Comparison of ENCODE assay signal across 26 mouse cellular contexts in the genomic region with DNA sequence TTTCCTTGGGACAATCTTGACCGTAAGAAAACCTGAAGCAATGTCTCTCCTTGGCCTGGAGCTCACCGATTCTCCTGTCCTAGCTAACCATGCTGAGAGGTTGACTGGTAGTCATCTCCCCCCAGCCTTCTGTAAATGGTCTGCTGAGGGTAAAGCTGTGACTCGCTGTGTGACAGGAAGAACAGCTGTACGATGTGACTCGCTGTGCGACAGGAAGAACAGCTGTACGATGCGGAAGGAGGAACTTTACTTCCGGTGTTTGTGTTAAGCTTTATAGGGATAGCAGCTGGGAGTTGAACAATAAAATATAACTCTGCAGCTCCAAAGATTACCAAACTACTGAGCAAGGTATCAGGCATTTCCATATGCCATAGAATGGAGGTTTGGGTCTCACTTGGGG.
"Had no signal": no experiment of that assay in that cellular context is flagged by ENCODE, and none has a peak within 500 bp of the region (broad histone marks: within the 10 kb centered on the region; RNA-seq: fewer than 3 reads in every experiment).

No protein-coding gene starts in this region.

- H3K27ac ChIP-seq: gastrocnemius, adult 2 months; heart, adult 2 months; heart, embryonic 13.5 days; heart, embryonic 15.5 days; hindbrain, embryonic 10.5 days; hindbrain, embryonic 12.5 days; hindbrain, embryonic 14.5 days; intestine, embryonic 15.5 days; limb, embryonic 13.5 days; limb, embryonic 15.5 days; liver, embryonic 12.5 days; liver, embryonic 14.5 days had no signal

- H3K9ac ChIP-seq: heart, embryonic 13.5 days; heart, embryonic 15.5 days; hindbrain, embryonic 12.5 days; hindbrain, embryonic 14.5 days; intestine, embryonic 15.5 days; limb, embryonic 13.5 days; limb, embryonic 15.5 days; liver, embryonic 12.5 days; liver, embryonic 14.5 days had no signal

- H3K4me3 ChIP-seq: gastrocnemius, adult 2 months; heart, adult 2 months; heart, embryonic 13.5 days; heart, embryonic 15.5 days; hindbrain, embryonic 10.5 days; hindbrain, embryonic 12.5 days; intestine, embryonic 15.5 days; limb, embryonic 13.5 days; limb, embryonic 15.5 days; liver, embryonic 12.5 days had no signal

- H3K4me1 ChIP-seq: heart, embryonic 15.5 days; hindbrain, embryonic 10.5 days; hindbrain, embryonic 12.5 days; intestine, embryonic 15.5 days; limb, embryonic 13.5 days; limb, embryonic 15.5 days; liver, embryonic 12.5 days had no signal

- H3K9me3 ChIP-seq: heart, embryonic 13.5 days; heart, embryonic 15.5 days; hindbrain, embryonic 10.5 days; hindbrain, embryonic 12.5 days; intestine, embryonic 15.5 days; limb, embryonic 13.5 days; limb, embryonic 15.5 days; liver, embryonic 12.5 days had no signal

- DNase-seq: gastrocnemius, adult 2 months; gastrocnemius, postnatal 10 days; gastrocnemius, postnatal 25 days; heart, adult 2 months; heart, postnatal 14 days; heart, postnatal 36 days; kidney, adult 11 months; kidney, adult 8-10 months; kidney, postnatal 14 days; kidney, postnatal 36 days; layer of hippocampus, adult 9-11 months; layer of hippocampus, postnatal 36 days; left cerebral cortex, postnatal 4 days had no signal

- ATAC-seq: hindbrain, embryonic 16.5 days; inflammation-experienced regulatory T-cells, adult 6 months; intestine, embryonic 15.5 days; liver, embryonic 12.5 days had no signal

- H3K27me3 ChIP-seq: heart, embryonic 13.5 days; heart, embryonic 15.5 days; hindbrain, embryonic 12.5 days; intestine, embryonic 15.5 days; limb, embryonic 13.5 days; limb, embryonic 15.5 days; liver, embryonic 12.5 days had no signal

- H3K36me3 ChIP-seq: heart, embryonic 13.5 days; heart, embryonic 15.5 days; hindbrain, embryonic 10.5 days; hindbrain, embryonic 12.5 days; intestine, embryonic 15.5 days; limb, embryonic 13.5 days; limb, embryonic 15.5 days; liver, embryonic 12.5 days had no signal

- H3K4me2 ChIP-seq: heart, embryonic 11.5 days; heart, embryonic 13.5 days; heart, embryonic 15.5 days; hindbrain, embryonic 12.5 days; hindbrain, embryonic 14.5 days; intestine, embryonic 15.5 days; limb, embryonic 13.5 days; limb, embryonic 15.5 days; liver, embryonic 12.5 days had no signal
